Mouse (Mus musculus) T-helper 2 cell (primary cell): Measurements from ENCODE around the gene Zbtb21.
"Not testable (repeated sequence)": the region's sequence is repeated elsewhere in the genome, so short reads cannot be mapped to it uniquely, and the experiment has no call there.

ENCODE experiments used
- in situ Hi-C: fragments of 300-600 bp; cut with MboI, MseI; formaldehyde crosslinking; loops from one replicate; pipeline ENCODE4 v1.15.1; 2025; ENCODE audit warnings: high pct_unique_total_duplicates

The Zbtb21 gene

GRCm38 (mm10) chr16:97950061-97950460 lies 12.4 kb downstream of the Zbtb21 start:
- in situ Hi-C loops = no loop called here

GRCm38 (mm10) chr16:97948836-97949235 lies 13.6 kb downstream of the Zbtb21 start:
- in situ Hi-C loops = no loop called here

GRCm38 (mm10) chr16:97946993-97947392 lies 15.4 kb downstream of the Zbtb21 start:
- in situ Hi-C loops = not testable (repeated sequence)

GRCm38 (mm10) chr16:97941844-97942243 lies 20.6 kb downstream of the Zbtb21 start:
- in situ Hi-C loops = no loop called here

- in situ Hi-C loops = no loop called here
Measured at GRCm38 (mm10) chr16:97940471-97940973, 21.9 kb downstream of the Zbtb21 start.

GRCm38 (mm10) chr16:97935815-97936214 lies 26.6 kb downstream of the Zbtb21 start:
- in situ Hi-C loops = no loop called here

GRCm38 (mm10) chr16:97930231-97930630 lies 32.2 kb downstream of the Zbtb21 start:
- in situ Hi-C loops = no loop called here

GRCm38 (mm10) chr16:97929520-97929919 lies 32.9 kb downstream of the Zbtb21 start:
- in situ Hi-C loops = no loop called here

- in situ Hi-C loops = no loop called here
Measured at GRCm38 (mm10) chr16:97927331-97927938, 35.0 kb downstream of the Zbtb21 start.

- in situ Hi-C loops = no loop called here
Measured at GRCm38 (mm10) chr16:97926381-97926780, 36.0 kb downstream of the Zbtb21 start.

- in situ Hi-C loops = no loop called here
Measured at GRCm38 (mm10) chr16:97925760-97926159, 36.7 kb downstream of the Zbtb21 start.

GRCm38 (mm10) chr16:97923700-97924099 lies 38.7 kb downstream of the Zbtb21 start:
- in situ Hi-C loops = no loop called here

- in situ Hi-C loops = no loop called here
Measured at GRCm38 (mm10) chr16:97922779-97923126, 39.7 kb downstream of the Zbtb21 start.

- in situ Hi-C loops = no loop called here
Measured at GRCm38 (mm10) chr16:97921961-97922778, 40.3 kb downstream of the Zbtb21 start.

GRCm38 (mm10) chr16:97920621-97921020 lies 41.8 kb downstream of the Zbtb21 start:
- in situ Hi-C loops = no loop called here

- in situ Hi-C loops = no loop called here
Measured at GRCm38 (mm10) chr16:97919793-97920192, 42.6 kb downstream of the Zbtb21 start.

GRCm38 (mm10) chr16:97912873-97913272 lies 49.5 kb downstream of the Zbtb21 start:
- in situ Hi-C loops = no loop called here

GRCm38 (mm10) chr16:97909356-97909755 lies 53.1 kb downstream of the Zbtb21 start:
- in situ Hi-C loops = no loop called here

GRCm38 (mm10) chr16:97907496-97907895 lies 54.9 kb downstream of the Zbtb21 start:
- in situ Hi-C loops = no loop called here

- in situ Hi-C loops = no loop called here
Measured at GRCm38 (mm10) chr16:97906337-97906736, 56.1 kb downstream of the Zbtb21 start.

- in situ Hi-C loops = no loop called here
Measured at GRCm38 (mm10) chr16:97905449-97905991, 56.9 kb downstream of the Zbtb21 start.

- in situ Hi-C loops = no loop called here
Measured at GRCm38 (mm10) chr16:97904035-97904434, 58.4 kb downstream of the Zbtb21 start.
